Mouse (Mus musculus) cortical plate, adult 2 months (tissue): ENCODE measurements at regions not wholly inside any gene's neighbourhood (a gene's known extent, or its start where the extent isn't known, plus 50 kb on each side); places are given as distances from the start of the nearest gene placed in this dataset.

Source experiments
- CTCF ChIP-seq: fragments of 200-500 bp; IDR thresholded peaks from 2 replicates; pipeline ENCODE4 v1.5.1; 2011; ENCODE audit warnings: mild to moderate bottlenecking, control low read depth, low read length; ENCODE audit not compliant: insufficient read depth; ENCODE audit errors: extremely low read depth
- POLR2A ChIP-seq: fragments of 200-500 bp; IDR thresholded peaks from 2 replicates; pipeline ENCODE4 v1.6.1; 2011; ENCODE audit warnings: mild to moderate bottlenecking, low read length, control low read depth; ENCODE audit not compliant: insufficient read depth; ENCODE audit errors: extremely low read depth

DNA sequence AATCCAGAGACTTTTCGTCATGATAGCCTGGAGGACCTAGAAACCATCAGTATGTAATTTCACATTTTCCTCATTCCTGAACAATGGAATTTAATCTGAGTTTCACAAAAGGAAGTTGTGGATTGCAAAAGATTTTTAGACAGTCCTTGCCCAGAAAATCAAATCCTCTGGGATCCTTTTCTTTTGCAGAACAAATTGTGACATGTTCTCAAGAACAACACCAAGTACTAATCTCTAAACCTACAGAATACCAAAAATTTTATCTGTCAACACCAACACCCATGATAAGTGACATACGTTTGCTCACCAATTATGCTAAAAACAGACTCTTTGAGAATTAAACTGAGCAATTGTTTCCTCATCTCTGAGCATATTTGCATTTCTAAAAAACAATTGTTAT, 605.9 kb downstream of the Kcnj2 start:
- TF ChIP-seq CTCF (no peak), POLR2A (no peak)
